Mouse (Mus musculus): ENCODE data around the gene Trpc4ap. TPM values are rescaled to one million over a fixed set of nuclear protein-coding genes. Genes with fewer than 3 reads are reported as not detected.

Trpc4ap gene
- total and polyA plus RNA-seq, 3 experiments: 60.4 to 187 (median 161) TPM

DNA sequence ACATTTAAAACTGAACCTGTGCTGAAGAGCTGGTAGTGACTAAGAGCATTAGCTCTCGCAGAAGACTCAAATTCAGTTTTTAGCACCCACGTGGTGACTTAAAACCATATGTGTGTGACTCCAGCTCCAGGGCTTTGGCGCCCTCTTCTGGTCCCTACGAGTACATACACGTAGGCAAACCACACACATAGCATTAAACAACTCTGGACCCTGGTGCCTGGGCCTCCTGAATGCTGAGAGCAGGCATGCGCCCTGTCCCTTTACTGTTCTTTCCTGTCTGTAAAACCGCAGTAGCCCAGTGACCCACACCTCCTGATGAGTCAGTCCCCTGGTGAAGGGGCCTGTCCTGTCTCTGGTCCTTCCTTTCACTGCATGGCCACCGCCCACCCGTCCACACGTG, 67.5 kb downstream of the Trpc4ap start (continued):
- no peak for TF ChIP-seq UBTF (IDR thresholded peaks at IDR 0.05; ENCODE audit: borderline replicate concordance, insufficient read depth, low read depth, low read length)
- peak; percentile 91 for TF ChIP-seq ZC3H11A (IDR thresholded peaks at IDR 0.05; ENCODE audit: low read depth, low read length)
- peak; percentile 95 for TF ChIP-seq SMC3 (IDR thresholded peaks at IDR 0.05; ENCODE audit: low read depth, low read length)
- TF ChIP-seq CHD2 (IDR thresholded peaks at IDR 0.05; ENCODE audit: low read length): no peak
- TF ChIP-seq ZMIZ1 (IDR thresholded peaks at IDR 0.05; ENCODE audit: low read depth, low read length): no peak
- peak; percentile 99 for TF ChIP-seq MXI1 (IDR thresholded peaks at IDR 0.05; ENCODE audit: low read depth, low read length)

DNA sequence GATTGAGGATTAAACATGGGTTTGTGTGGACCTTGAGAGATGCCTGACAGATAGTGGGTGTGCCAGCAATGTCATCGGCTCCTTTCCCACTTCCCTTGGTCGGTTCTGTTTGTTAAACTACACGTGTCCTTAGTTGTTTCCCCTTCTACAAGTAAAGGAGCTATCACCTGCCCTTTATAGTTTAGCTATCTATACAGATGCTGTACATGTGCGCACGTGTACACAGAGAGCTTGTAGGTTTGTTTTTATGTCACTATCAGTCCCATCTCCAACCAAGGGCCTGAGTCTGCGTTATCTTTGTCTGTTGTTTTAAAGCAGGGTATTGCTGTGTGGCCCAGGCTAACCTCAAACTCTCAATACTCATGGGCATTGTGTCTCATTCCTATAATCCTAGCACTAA, 68.2 kb downstream of the Trpc4ap start:
- H3K79me2 ChIP-seq (ENCODE audit: control insufficient read depth, insufficient read depth, low read length, poor library complexity): no peaks in the 10 kb centered on the region
- no peaks in the 10 kb centered on the region for H3K27me3 ChIP-seq (ENCODE audit: control insufficient read depth in 1 of 2, insufficient read depth in 2 of 2, low read length in 2 of 2)
- TF ChIP-seq SIN3A (IDR thresholded peaks at IDR 0.05; ENCODE audit: low read length) (no peak; the same call in 1 of the 2 replicates), BHLHE40 (IDR thresholded peaks at IDR 0.05; ENCODE audit: borderline replicate concordance, low read depth, low read length) (peak; percentile 52; the same call in 1 of the 2 replicates), USF1 (IDR thresholded peaks at IDR 0.05; ENCODE audit: low read depth, low read length) (no peak), ZMIZ1 (IDR thresholded peaks at IDR 0.05; ENCODE audit: low read depth, low read length) (no peak), POLR2A (IDR thresholded peaks at IDR 0.05; ENCODE audit: control insufficient read depth in 1 of 2, insufficient read depth in 1 of 2, low read depth in 1 of 2, low read length in 2 of 2, poor library complexity in 1 of 2) (no peak), GATA1 (IDR thresholded peaks at IDR 0.05; ENCODE audit: low read depth, low read length) (peak; percentile 41), MAZ (IDR thresholded peaks at IDR 0.05; ENCODE audit: low read depth, low read length) (no peak), CHD2 (IDR thresholded peaks at IDR 0.05; ENCODE audit: low read length) (no peak), MEF2A (IDR thresholded peaks at IDR 0.05; ENCODE audit: extremely low read depth, insufficient replicate concordance, low read depth, low read length, poor library complexity, severe bottlenecking) (no peak), ELF1 (IDR thresholded peaks at IDR 0.05; ENCODE audit: low read depth, low read length) (no peak), HCFC1 (IDR thresholded peaks at IDR 0.05; ENCODE audit: low read depth, low read length) (no peak), TBP (IDR thresholded peaks at IDR 0.05; ENCODE audit: low read depth, low read length) (no peak)
- H3K36me3 ChIP-seq (ENCODE audit: control insufficient read depth in 1 of 2, insufficient read depth in 2 of 2, low read length in 2 of 2): peaks cover 0 to 6% of the 10 kb centered on the region in 2 experiments; a peak in 2 of 4 replicates
- H3K9me3 ChIP-seq (replicated peaks; ENCODE audit: insufficient read depth, low read length): no peaks in the 10 kb centered on the region
- H3K9ac ChIP-seq (ENCODE audit: control insufficient read depth, low read depth, low read length, poor library complexity, severe bottlenecking): no peak overlapping the region
- peaks cover 0 to 12% of the 10 kb centered on the region in 2 experiments; a peak in 2 of 4 replicates for H3K4me1 ChIP-seq (ENCODE audit: control insufficient read depth in 1 of 2, insufficient read depth in 2 of 2, low read length in 2 of 2)
- no peak overlapping the region for H3K27ac ChIP-seq (ENCODE audit: control insufficient read depth, low read depth, low read length)
- no peak overlapping the region for H3K4me3 ChIP-seq (ENCODE audit: control insufficient read depth in 1 of 2, insufficient read depth in 1 of 2, low read depth in 2 of 2, low read length in 2 of 2)
- no peak for DNase-seq (ENCODE audit: low read depth, low spot score)

DNA sequence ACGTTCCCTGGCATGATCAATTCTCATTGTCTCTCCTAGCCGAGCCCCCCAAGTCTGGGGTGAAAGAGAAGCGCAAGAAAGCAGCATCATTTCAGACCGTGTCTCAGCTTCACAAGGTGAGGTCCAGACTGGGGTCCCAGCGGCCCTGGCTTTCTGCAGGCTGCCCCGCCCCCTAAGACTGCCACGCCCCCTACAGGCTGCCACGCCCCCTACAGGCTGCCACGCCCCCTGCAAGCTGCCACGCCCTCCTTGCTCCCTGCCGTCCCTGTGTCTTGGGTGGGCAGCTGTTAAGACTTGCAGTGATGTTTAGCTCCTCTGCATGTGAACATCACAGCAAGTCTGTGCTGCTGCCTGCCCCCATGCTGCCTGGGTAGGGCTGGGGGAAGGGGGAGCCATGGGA, 69.6 kb downstream of the Trpc4ap start:
- 0 out of 6 replicates have a peak, but pooled peaks of 1 of the 3 experiments have one; percentile 10 for TF ChIP-seq CTCF (IDR thresholded peaks at IDR 0.05 in 2 of 3, conservative IDR thresholded peaks at IDR 0.05 in 1 of 3; ENCODE audit: control insufficient read depth in 1 of 3, insufficient read depth in 1 of 3, low read depth in 2 of 3, low read length in 3 of 3, poor library complexity in 1 of 3, severe bottlenecking in 1 of 3)
- TF ChIP-seq GATA1 (IDR thresholded peaks at IDR 0.05; ENCODE audit: low read depth, low read length): no peak
- TF ChIP-seq HCFC1 (IDR thresholded peaks at IDR 0.05; ENCODE audit: low read depth, low read length): no peak
- peaks cover 0 to 12% of the 10 kb centered on the region in 2 experiments; a peak in 2 of 4 replicates for H3K4me1 ChIP-seq (ENCODE audit: control insufficient read depth in 1 of 2, insufficient read depth in 2 of 2, low read length in 2 of 2)

More for the DNA sequence above, 69.6 kb downstream of the Trpc4ap start:
- DNase-seq (ENCODE audit: low read depth, low spot score): no peak
- Histone ChIP-seq H3K9me3 (replicated peaks; ENCODE audit: insufficient read depth, low read length) (no peaks in the 10 kb centered on the region), H3K27ac (ENCODE audit: control insufficient read depth, low read depth, low read length) (no peak overlapping the region), H3K4me3 (ENCODE audit: control insufficient read depth in 1 of 2, insufficient read depth in 1 of 2, low read depth in 2 of 2, low read length in 2 of 2) (no peak overlapping the region), H3K9ac (ENCODE audit: control insufficient read depth, low read depth, low read length, poor library complexity, severe bottlenecking) (no peak overlapping the region), H3K36me3 (ENCODE audit: control insufficient read depth in 1 of 2, insufficient read depth in 2 of 2, low read length in 2 of 2) (peaks cover 0 to 6% of the 10 kb centered on the region in 2 experiments; a peak in 2 of 4 replicates), H3K79me2 (ENCODE audit: control insufficient read depth, insufficient read depth, low read length, poor library complexity) (no peaks in the 10 kb centered on the region), H3K27me3 (ENCODE audit: control insufficient read depth in 1 of 2, insufficient read depth in 2 of 2, low read length in 2 of 2) (no peaks in the 10 kb centered on the region)
